Mouse (Mus musculus) telencephalon, adult 2 months (tissue): ENCODE data around the gene Astl.

Experiments
- DNase-seq: peaks from one replicate; pipeline ENCODE4 v3.0.0-alpha.2; 2011; ENCODE audit warnings: low read depth, low spot score

Astl gene

DNA sequence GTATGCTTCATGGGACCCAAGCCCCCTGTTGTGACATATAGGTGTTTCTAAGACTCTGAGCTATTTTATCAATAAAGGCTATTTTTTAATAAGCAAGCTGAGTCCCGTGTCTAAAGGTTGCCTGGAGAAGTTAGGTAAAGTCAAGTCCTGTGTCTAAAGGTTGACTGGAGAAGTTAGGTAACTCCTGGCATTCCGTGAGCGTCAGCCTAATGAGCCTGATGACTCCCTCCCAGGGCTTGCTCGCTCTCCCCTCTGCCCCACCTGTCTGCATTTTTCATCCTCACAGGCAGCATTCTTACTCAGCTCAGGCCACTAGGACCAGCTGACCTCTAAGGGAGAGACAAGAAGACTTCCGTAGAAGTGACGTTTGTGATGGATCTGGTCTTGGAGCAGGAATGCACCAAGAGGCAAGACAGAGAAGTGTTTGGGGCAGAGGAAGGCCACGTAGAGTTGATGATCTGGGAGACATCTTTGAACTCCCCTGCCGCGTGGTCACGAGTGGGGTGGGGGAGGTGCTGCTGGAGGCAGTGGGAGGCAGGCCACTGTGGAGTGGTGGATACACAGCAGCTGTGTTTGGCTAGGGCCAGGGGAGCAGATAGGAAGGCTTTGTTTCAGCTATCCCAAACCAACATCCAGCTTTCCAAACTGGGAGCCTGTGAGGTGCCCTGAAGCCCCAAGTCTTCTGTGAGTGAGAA, 28.8 kb downstream of the Astl start:
- DNase-seq, result no peak

- DNase-seq, result no peak
Observed at GRCm38 (mm10) chr2:127369703-127370376, 31.4 kb downstream of the Astl start.

DNA sequence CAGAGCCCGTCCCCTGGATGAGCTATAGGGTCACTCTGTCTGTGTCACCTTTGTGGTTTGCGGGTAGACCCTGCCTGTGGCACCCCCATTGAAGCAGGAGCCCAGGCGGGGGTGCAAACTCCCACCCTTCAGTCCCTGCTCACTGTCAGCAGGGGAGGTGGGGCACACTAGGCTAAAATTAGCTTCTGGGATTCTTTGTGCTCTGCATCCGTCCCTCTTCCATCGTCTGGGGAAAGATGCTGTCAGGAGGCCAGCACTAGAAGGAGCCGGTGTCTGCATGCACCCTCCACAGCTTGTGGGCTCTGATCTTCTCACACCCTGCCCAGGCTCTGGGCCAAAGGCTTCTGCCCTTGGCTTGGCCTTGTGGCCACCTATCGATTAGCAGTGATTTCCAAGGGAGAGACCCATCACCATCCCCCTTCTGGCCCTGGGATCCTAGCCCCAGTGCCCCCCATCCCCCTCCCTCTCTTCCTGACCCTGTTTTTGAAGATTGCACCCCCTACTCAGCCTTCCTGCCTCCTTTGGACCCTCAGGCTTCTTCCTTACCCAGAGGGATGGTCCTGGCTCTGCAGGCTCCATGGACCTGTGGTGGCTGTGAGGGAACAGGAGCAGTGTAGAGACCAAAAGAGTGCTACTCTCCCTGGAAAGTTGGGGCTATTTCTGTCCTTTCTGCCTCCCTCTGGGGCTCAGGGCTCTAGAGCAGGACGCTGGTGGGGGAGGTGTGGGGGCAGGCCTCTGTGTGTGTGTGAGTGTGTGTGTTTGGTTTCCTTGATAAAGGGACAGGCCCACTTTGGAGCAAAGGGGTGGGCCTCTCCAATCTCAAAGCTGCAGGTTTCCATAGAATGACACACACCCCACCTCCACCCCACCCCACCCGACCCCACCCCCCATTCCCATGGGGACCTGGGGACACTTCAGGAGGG, 32.4 kb downstream of the Astl start:
- no peak for DNase-seq

DNA sequence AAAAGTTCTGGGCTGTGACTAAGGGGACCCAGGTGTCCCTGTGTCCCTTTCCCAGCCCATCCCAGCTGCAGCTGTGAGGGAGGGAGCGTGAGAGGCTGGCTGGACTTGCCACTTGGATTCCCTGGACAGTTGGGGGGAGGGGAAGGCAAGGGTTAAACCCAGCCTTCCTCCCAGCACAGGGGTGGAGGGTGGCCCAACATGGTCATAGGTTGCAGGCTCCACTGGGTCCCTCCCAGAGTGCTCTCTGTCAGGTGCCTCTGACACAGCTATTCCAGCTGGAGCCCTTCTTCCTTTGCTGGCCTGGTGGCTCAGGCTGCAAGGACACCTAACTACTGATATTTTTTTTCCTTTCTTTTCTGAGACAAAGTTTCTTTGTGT, 33.0 kb downstream of the Astl start:
- no peak for DNase-seq

GRCm38 (mm10) chr2:127372082-127372481, 33.6 kb downstream of the Astl start:
- no peak for DNase-seq

DNA sequence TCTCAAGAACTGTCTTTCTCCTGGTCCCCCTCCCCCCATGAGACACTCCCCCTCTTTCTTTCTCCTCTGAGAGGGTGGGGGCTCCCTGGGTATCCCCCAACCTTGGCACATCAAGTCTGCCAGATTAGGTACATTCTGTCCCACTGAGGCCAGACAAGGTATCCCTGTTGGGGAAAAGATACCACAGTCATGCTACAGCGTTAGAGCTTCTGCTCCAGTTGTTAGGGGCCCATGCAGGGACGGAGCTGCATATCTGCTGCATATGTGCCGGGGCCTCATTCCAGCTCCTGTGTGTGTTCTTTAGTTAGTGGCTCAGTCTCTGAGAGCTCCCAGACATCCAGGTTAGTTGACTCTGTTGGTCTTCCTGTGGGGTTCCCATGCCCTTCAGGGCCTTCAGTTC, 35.7 kb downstream of the Astl start:
- DNase-seq, result no peak

GRCm38 (mm10) chr2:127375087-127375486, 36.6 kb downstream of the Astl start:
- DNase-seq, result no peak

DNA sequence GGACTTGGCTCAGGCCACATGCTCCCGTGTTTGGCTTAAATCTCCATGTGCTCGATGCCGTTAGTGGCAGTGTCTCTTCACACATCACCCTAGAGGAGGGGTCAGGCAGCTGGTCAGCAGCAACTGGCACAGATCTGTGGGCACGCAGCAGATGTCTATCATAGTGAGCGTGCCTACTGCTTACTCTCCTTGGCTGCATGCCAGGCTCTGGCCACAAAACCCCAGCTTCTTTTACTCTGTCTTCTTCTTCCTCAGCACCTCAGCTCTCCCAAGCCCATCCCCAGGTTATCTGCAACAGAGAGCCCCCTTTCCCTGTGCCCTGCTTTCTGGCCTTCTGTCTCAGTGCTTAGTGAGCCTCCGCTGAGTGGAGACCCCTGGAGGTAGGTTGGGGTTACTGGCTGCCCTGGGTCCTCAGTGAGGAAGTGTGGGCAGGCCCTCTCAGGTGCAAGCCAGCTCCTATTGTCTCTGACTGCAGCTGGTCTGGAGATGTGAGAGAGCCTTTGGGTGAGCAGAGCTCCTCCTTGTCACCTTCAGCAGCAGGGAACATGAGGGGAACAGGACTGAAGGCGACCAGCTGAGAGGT, 37.4 kb downstream of the Astl start:
- no peak for DNase-seq

DNA sequence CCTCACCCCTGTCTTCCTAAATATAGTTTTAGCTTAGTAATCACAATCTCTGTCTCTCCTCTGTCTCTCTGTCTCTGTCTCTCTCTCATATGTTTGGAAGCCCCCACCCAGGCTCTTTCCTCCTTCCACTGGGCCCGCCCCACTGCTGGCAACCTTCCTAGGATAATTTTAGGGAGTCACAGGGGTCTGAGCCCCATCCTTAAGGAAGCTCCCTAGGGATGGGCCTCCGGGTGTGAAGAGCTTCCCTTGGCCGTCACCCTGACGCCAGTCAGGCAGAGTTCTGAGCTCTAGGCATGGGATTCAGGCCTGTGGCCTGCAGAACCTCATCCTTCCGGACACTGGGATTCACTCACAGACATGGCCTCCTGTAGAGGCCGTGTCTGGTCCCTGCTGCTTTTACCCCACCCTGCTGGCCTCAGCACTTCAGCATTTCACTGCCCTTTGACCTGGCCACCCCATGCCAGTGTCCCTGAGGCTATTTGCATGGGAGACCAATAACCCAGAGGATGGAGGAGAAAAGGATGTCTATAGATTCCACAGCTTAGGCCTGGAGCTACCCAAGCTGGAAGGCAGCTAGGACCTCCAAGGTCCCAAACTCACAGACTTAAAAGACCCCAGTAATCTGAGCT, 38.1 kb downstream of the Astl start:
- DNase-seq, result no peak

GRCm38 (mm10) chr2:127377942-127378610, 39.6 kb downstream of the Astl start:
- DNase-seq, result no peak

GRCm38 (mm10) chr2:127378611-127378990, 40.2 kb downstream of the Astl start:
- no peak for DNase-seq

DNA sequence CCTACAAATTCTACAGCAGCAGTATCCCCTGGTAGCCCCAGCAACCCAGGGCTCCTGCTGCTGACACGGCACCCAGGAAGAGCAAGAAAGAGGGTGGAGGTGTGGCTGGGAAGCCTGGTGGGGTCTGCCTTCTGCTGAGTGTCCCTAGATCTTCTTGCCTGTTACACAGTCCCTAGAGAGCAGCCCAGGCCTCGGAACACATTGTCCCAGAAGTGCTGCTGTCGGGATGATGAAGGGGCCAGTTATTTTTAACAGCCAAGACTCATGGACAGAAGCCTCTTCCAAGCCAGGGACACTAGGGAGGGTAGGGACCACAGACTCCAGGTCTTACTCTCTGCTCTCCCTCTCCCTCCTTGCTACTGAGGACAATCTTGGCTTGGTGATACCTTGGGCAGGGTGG, 40.8 kb downstream of the Astl start:
- no peak for DNase-seq

GRCm38 (mm10) chr2:127383881-127384280, 45.4 kb downstream of the Astl start:
- DNase-seq, result no peak

- no peak for DNase-seq
Observed at GRCm38 (mm10) chr2:127387521-127387920, 49.1 kb downstream of the Astl start.

DNA sequence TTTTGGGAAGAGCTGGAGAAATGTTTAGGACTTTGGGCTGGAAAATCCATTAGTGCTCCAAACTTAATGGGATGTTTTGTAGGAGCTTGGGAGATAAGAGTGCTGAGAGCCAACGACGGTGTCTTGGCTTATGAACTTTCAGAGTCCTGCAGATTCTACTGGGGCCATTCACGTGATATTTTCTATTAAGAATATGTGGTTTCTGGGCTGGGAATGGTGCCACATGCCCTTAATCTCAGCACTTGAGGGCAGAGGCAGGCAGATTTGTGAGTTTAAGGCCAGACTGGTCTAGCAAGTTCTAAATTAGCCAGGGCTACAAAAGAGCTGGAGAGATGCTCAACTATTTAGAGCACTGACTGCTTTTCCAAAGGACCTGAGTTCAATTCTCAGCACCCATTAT, 51.9 kb downstream of the Astl start:
- no peak for DNase-seq

- DNase-seq, result no peak
Observed at GRCm38 (mm10) chr2:127390846-127391245, 52.4 kb downstream of the Astl start.

- DNase-seq, result no peak
Observed at GRCm38 (mm10) chr2:127391323-127391722, 52.9 kb downstream of the Astl start.

- no peak for DNase-seq
Observed at GRCm38 (mm10) chr2:127394606-127395161, 56.2 kb downstream of the Astl start.

DNA sequence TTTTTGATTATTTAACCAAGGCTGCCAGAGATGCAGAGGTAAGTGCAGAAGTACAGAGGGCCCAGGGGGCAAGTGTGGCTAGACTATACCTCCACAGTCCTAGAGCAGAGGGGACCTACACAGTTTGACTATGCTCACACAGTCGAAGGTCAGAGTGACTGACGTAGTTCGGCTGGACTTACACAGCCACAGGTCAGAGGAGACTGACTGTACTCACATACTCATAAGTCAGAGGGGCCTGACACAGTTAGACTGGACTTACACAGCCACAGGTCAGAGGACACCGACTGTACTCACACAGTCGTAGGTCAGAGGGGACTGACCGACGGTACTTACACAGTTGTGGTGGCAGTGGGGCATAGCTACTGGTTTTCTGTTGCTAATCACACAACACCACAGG, 60.3 kb downstream of the Astl start:
- DNase-seq, result no peak
